Mouse (Mus musculus): Measurements from ENCODE around the gene Focad.

GRCm38 (mm10) chr4:88415017-88415416, 320.6 kb downstream of the Focad start:
- no peak for TF ChIP-seq POLR2A (IDR thresholded peaks at IDR 0.05; ENCODE audit: insufficient read depth, low read length)
- no peak for TF ChIP-seq CTCF (IDR thresholded peaks at IDR 0.05; ENCODE audit: low read depth, low read length)
- TF ChIP-seq EP300 (IDR thresholded peaks at IDR 0.05; ENCODE audit: insufficient read depth, low read depth, low read length) = no peak

Data from ES-Bruce4 (cell line).